Mouse (Mus musculus): ENCODE measurements at regions not wholly inside any gene's neighbourhood (a gene's known extent, or its start where the extent isn't known, plus 50 kb on each side); places are given as distances from the start of the nearest gene placed in this dataset.
A peak's percentile ranks its signal among the peaks of the same experiment; 100 is the strongest.

DNA sequence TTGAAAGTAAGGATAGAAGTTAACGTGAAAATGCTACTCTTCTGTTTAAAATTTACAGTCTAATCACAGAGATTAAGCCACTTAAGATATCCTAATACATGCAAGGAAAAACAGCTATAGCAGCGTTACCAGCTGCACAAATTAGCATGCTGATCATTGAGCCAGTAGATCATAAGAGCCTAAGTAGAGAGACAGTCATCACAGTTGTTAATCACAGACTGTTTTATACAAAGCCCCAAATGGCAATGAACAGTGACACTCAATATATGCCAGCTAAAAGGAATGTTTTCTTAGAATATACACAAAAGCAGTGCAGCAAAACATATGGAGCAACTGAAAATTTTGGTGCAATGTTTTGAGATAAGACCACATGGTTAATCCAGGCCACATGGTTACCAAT, 64.7 kb upstream of the Ppp1r3a start:
- no peaks in the 10 kb centered on the region for H3K36me3 ChIP-seq (ENCODE audit: insufficient read depth)
- peak; percentile 13 for DNase-seq
- no peak overlapping the region for H3K4me3 ChIP-seq (ENCODE audit: low read depth, low read length)
- WGBS, result 57% methylated on average over 2 of the region's 2 CpGs
- no peak overlapping the region for H3K4me2 ChIP-seq
- H3K4me1 ChIP-seq (ENCODE audit: insufficient read depth), result no peaks in the 10 kb centered on the region
- TF ChIP-seq CTCF (IDR thresholded peaks at IDR 0.05; ENCODE audit: low read depth), result no peak
- H3K9me3 ChIP-seq (ENCODE audit: low read depth, low read length), result no peaks in the 10 kb centered on the region
- H3K27ac ChIP-seq (ENCODE audit: low read depth), result no peak overlapping the region
- ATAC-seq (ENCODE audit: insufficient read depth), result no peak
- H3K27me3 ChIP-seq (ENCODE audit: insufficient read depth, low read length), result no peaks in the 10 kb centered on the region
- no peak overlapping the region for H3K9ac ChIP-seq

DNA sequence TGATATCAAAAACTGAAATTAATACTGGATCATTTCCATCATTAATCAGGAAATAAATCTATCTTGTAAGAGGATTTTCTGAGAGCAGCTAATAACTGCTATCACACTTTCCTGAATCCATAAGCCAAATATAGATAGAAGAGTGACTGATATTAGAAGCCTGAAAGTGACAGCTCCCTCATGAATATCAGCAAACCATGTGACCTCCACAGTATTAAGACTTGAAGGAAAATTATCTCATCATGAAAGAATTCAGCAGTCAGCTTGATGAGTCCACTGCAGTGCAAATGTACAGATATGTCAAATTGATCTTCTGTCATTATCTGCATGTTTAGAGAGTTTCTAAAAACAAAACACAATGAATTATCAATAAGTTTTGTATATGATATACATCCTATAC, 69.7 kb upstream of the Ppp1r3a start:
- Histone ChIP-seq H3K36me3 (ENCODE audit: insufficient read depth) (no peaks in the 10 kb centered on the region), H3K4me1 (ENCODE audit: insufficient read depth) (no peaks in the 10 kb centered on the region), H3K27ac (ENCODE audit: low read depth) (no peak overlapping the region), H3K9ac (no peak overlapping the region), H3K27me3 (ENCODE audit: insufficient read depth, low read length) (no peaks in the 10 kb centered on the region), H3K4me3 (ENCODE audit: low read depth, low read length) (no peak overlapping the region), H3K4me2 (no peak overlapping the region), H3K9me3 (ENCODE audit: low read depth, low read length) (no peaks in the 10 kb centered on the region)
- TF ChIP-seq CTCF (IDR thresholded peaks at IDR 0.05; ENCODE audit: low read depth), result no peak
- DNase-seq, result no peak
- ATAC-seq (ENCODE audit: insufficient read depth), result no peak

DNA sequence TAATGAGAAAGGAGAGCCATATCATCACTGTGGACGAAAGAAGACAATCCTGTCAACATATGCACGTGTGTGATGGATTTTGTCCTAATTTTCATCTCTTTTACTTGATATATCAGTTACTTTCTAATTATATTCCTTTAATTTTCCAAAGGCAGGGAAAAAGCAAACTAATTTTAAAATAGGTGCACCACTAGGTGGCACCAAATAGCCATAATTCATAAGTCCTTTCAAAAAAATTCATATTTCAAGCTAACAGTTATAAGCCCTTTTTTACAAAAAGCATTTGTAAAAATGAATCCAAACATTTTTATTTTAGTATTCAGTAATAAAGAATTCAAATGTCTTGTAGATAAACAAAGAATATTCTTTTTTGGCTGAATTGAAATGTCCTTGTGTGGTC, 62.2 kb upstream of the Foxp2 start:
- ATAC-seq (ENCODE audit: insufficient read depth) (no peak), DNase-seq (peak; percentile 85)
- no peaks in the 10 kb centered on the region for H3K27me3 ChIP-seq (ENCODE audit: insufficient read depth, low read length)
- TF ChIP-seq CTCF (IDR thresholded peaks at IDR 0.05; ENCODE audit: low read depth), result peak; percentile 64
- no peak overlapping the region for H3K4me3 ChIP-seq (ENCODE audit: low read depth, low read length)
- H3K27ac ChIP-seq (ENCODE audit: low read depth), result no peak overlapping the region
- no peaks in the 10 kb centered on the region for H3K9me3 ChIP-seq (ENCODE audit: low read depth, low read length)
- no peaks in the 10 kb centered on the region for H3K36me3 ChIP-seq (ENCODE audit: insufficient read depth)
- no peak overlapping the region for H3K4me2 ChIP-seq
- no peaks in the 10 kb centered on the region for H3K4me1 ChIP-seq (ENCODE audit: insufficient read depth)
- 4% methylated on average over 2 of the region's 2 CpGs for WGBS
- H3K9ac ChIP-seq, result no peak overlapping the region
